Mouse (Mus musculus) layer of hippocampus, adult 2 months (tissue): ENCODE measurements around the gene 2310039H08Rik. TPM values are rescaled to one million over a fixed set of nuclear protein-coding genes. Genes with fewer than 3 reads are reported as not detected.

Experiments
- DNase-seq, 2 experiments: peaks; one replicate each; pipeline ENCODE4 v3.0.0; 2022; ENCODE audit warnings: low spot score in 2 of 2
- H3K27ac ChIP-seq: fragments of 200-600 bp; 2 replicates; pipeline ENCODE4 v1.8.1; 2022
- H3K4me3 ChIP-seq: fragments of 200-600 bp; 2 replicates; pipeline ENCODE4 v1.8.1; 2022; ENCODE audit warnings: mild to moderate bottlenecking
- CTCF ChIP-seq: fragments of 200-600 bp; conservative IDR thresholded peaks from 2 replicates; pipeline ENCODE4 v1.8.1; 2022; ENCODE audit warnings: antibody characterized with exemption, mild to moderate bottlenecking, moderate library complexity
- long read RNA-seq, 2 experiments: library from polyadenylated mRNA; stranded (forward); transcript quantifications; one replicate each; pipeline ENCODE4 v2.0.0; 2021; ENCODE audit warnings: borderline mapping rate in 2 of 2
- total RNA-seq, 2 experiments: library from RNA; stranded (reverse); gene quantifications; 2 replicates each; pipeline ENCODE4 v1.2.3; 2021

2310039H08Rik gene
- total RNA-seq: 10 to 100 TPM in 1 of 2 experiments, 1 to 10 TPM in 1; 8.7 to 10.7 TPM
- long read RNA-seq, experiment 1, transcript 2310039H08Rik-201 (1 exons, 762 nt): major isoform, 10 of 10 reads
- long read RNA-seq, experiment 1, partial matches to known transcripts: 0 of 10 reads
- long read RNA-seq, experiment 1, other reads (novel, unspliced or antisense): 0 of 10 reads
- long read RNA-seq, experiment 2, transcript 2310039H08Rik-201 (1 exons, 762 nt): major isoform, 10 of 10 reads
- long read RNA-seq, experiment 2, partial matches to known transcripts: 0 of 10 reads
- long read RNA-seq, experiment 2, other reads (novel, unspliced or antisense): 0 of 10 reads

DNA sequence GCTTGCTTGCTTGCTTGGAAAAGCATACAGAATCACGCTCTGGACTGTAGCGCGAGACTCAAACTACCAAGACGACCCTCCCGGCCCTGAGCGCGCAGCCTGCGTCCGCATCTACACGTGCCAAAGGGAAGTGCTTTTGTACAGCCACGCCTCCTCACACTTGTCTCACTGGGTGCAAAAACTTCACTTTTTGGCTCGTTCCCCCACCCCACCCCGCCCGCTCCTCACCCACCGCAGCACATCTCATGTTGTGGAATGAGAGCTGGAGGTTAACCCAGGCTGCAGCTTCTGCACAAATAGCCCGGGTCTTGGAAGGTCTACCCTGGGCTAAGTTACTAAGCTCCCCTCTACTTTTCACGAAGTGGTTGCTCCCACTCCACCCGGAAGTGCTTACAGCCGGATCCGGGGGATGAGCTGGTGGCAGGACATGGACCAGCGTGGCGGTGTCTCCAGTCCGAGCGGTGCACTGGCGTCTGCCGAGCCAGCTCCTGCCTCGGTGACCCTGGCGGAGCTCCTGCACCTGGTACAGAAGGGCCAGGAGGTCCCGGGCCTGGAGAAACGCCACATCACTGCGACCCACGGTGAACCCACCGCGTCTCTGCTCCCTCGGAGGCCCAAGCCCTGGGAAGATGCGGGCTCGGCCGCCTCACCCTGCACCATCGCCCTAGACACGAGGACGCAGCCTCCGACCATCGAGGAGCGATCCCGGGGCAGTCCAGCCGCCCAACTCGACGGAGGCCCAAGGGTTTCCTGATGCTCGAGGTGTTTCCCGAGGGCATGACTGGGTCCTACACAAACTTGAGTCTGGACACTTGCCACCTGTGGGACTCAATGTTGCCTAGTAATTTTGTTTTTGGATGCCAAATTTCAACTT is at the start of gene 2310039H08Rik:
Gene 2310039H08Rik (plus strand): TSS at position 232 of the 874 bp plus-strand sequence.
- H3K27ac ChIP-seq: peak within 1 kb of the TSS; percentile 93

DNA sequence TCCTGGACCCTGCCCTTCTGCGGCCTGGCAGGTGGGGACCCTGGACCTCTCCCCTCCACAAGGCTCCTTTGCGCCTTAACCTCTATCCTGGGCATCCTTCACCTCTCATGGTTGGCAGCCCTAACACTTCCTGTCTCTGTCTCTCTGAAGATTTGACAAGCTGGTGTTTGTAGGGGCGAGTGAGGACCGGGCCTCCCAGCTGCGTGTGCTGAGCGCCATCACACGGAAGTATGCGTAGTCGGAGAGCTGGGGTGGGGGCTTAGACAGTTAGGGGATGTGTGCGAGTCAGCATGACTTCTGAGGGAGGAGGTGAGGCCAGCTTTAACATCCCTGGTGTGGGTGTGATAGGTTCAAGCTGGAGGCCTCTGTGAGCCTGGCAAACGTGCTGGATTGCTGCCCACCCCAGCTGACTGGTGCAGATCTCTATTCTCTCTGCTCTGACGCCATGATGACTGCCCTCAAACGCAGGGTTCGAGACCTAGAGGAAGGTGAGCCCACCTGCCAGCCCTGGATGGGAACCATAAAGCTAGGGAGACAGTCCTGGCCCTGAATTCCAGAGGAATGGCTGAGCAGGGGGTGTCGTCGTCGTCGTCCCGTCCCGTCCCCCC is 47.9 kb upstream of the 2310039H08Rik start:
- H3K27ac ChIP-seq: no peak overlapping the region
- H3K4me3 ChIP-seq: no peak overlapping the region
- DNase-seq: no peak
- no peak for TF ChIP-seq CTCF

More for the DNA sequence above, at the start of gene 2310039H08Rik:
- DNase-seq: peak; percentile 78 to 82
- H3K4me3 ChIP-seq: peak within 1 kb of the TSS; percentile 63
- TF ChIP-seq CTCF: no peak

DNA sequence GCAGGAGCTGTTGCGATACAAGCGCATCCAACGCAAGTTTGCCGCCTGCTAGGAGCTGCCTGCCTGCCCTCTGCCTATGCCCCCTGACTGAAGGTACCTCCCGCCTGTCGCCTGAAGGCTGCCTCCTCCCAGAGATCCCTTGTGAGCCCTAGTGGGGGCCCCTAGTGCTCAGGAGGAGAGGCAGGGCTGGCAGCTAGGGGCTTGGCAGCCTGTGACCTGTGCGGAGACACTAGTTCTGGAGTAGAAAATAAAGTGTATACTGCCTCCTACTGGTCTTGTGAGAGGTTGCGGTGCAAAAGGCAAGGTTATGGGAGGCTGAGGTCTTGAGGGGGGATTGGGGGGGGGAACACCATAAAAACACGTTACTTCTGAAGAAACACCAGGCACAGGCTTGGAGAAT is 47.2 kb upstream of the 2310039H08Rik start:
- no peak for DNase-seq
- Histone ChIP-seq H3K4me3 (no peak overlapping the region), H3K27ac (no peak overlapping the region)
- peak; percentile 71 for TF ChIP-seq CTCF

- no peak; the same call in 1 of the 2 replicates for TF ChIP-seq CTCF
- no peak for DNase-seq
- H3K4me3 ChIP-seq: no peak overlapping the region
- H3K27ac ChIP-seq: no peak overlapping the region
Observed at GRCm38 (mm10) chr17:46725731-46726645, 46.4 kb upstream of the 2310039H08Rik start.

- TF ChIP-seq CTCF: no peak
- no peak for DNase-seq
- Histone ChIP-seq H3K27ac (no peak overlapping the region), H3K4me3 (no peak overlapping the region)
Observed at GRCm38 (mm10) chr17:46727271-46727670, 45.2 kb upstream of the 2310039H08Rik start.

- Histone ChIP-seq H3K27ac (no peak overlapping the region), H3K4me3 (no peak overlapping the region)
- DNase-seq: no peak
- peak; percentile 70 for TF ChIP-seq CTCF
Observed at GRCm38 (mm10) chr17:46728021-46728420, 44.4 kb upstream of the 2310039H08Rik start.

DNA sequence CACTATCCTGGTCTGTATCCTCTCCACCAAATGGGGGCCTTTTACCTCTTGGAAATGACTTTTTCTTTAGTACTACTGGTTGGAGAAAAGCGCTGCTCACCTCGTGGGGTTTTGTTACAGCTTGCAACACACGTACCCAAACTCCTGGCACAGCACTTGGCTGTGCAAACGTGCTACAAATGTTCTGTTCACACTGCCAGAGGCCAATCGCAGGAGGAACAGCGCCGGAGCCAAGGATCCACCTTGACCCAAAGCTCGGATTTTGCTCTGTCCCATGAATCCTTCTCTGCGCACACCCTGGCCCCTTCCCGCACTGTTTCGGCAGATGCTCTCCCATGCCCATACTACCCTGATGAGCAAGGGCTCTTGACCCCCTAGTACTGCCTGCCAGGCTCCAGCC is 43.9 kb upstream of the 2310039H08Rik start:
- H3K27ac ChIP-seq: no peak overlapping the region
- no peak for TF ChIP-seq CTCF
- no peak overlapping the region for H3K4me3 ChIP-seq
- no peak for DNase-seq

DNA sequence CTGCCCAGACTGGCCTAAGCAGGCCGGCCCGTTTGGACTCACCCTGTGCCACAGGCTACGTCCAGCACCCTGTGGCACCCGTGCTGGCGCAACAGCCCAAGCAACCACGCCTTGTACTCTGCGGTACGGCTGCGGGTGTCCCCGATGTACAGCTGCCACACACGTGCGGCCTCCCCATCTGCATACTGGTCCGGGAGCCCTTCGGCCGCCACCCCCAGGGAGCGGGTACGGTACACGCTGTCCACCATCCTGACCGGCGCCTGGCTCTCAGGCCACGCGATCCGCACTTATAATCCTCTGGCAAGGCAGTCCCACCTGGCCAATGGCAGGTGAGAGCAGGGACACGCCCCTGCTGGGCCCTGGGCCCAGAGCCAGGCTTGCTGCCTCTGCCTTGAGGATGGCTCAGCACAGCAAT is 43.5 kb upstream of the 2310039H08Rik start, which contains the start of gene Gnmt:
Gene Gnmt (minus strand): TSS at position 265 of the 415 bp plus-strand sequence.
- Histone ChIP-seq H3K27ac (no peak within 1 kb of the TSS), H3K4me3 (no peak within 1 kb of the TSS)
- DNase-seq: no peak
- no peak for TF ChIP-seq CTCF

GRCm38 (mm10) chr17:46734055-46734454 is 38.4 kb upstream of the 2310039H08Rik start:
- Histone ChIP-seq H3K27ac (no peak overlapping the region), H3K4me3 (no peak overlapping the region)
- TF ChIP-seq CTCF: no peak

DNA sequence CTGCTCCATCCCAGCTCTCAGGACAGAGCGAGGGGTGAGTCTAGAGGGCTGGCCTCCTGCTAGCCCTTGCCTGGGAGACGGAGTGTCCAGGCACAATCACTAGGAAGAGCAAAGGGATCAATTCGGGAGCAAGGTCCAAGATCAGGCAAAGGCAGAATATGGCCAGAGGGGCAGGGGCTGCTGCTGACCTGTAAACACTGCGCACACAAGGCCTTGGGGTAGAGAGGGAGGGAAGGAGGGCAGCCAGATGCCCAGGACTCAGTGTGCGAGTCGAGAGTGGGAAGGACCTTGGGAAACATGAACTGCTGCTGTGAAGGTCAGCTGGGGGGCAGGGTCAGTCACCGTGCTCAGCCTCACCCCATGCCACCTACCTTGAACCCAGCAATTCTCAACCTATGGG is 37.1 kb upstream of the 2310039H08Rik start:
- Histone ChIP-seq H3K27ac (no peak overlapping the region), H3K4me3 (no peak overlapping the region)
- TF ChIP-seq CTCF: no peak
- no peak for DNase-seq

More at GRCm38 (mm10) chr17:46734055-46734454, 38.4 kb upstream of the 2310039H08Rik start:
- DNase-seq: no peak

GRCm38 (mm10) chr17:46736160-46736559 is 36.3 kb upstream of the 2310039H08Rik start:
- no peak overlapping the region for H3K4me3 ChIP-seq
- no peak overlapping the region for H3K27ac ChIP-seq
- TF ChIP-seq CTCF: peak; percentile 75
- DNase-seq: peak in 1 of 2 experiments; percentile 37

- no peak overlapping the region for H3K4me3 ChIP-seq
- no peak for TF ChIP-seq CTCF
Observed at GRCm38 (mm10) chr17:46741305-46741704, 31.1 kb upstream of the 2310039H08Rik start.

More at GRCm38 (mm10) chr17:46741305-46741704, 31.1 kb upstream of the 2310039H08Rik start:
- no peak for DNase-seq
- H3K27ac ChIP-seq: no peak overlapping the region
